Mouse (Mus musculus) testis, adult 2 months (tissue): ENCODE data around the gene Dydc1. TPM values are rescaled to one million over a fixed set of nuclear protein-coding genes. Genes with fewer than 3 reads are reported as not detected.

ENCODE experiments used
- H3K27ac ChIP-seq: fragments of 200-500 bp; 2 replicates; pipeline ENCODE4 v1.5.1; 2012; ENCODE audit warnings: low read depth, low read length; ENCODE audit not compliant: control insufficient read depth, insufficient read depth
- H3K27me3 ChIP-seq: fragments of 200-500 bp; 2 replicates; pipeline ENCODE4 v1.6.1; 2012; ENCODE audit warnings: mild to moderate bottlenecking, low read length, moderate library complexity; ENCODE audit not compliant: control insufficient read depth, insufficient read depth
- H3K36me3 ChIP-seq: fragments of 200-500 bp; 2 replicates; pipeline ENCODE4 v1.6.1; 2012; ENCODE audit warnings: mild to moderate bottlenecking, low read length; ENCODE audit not compliant: control insufficient read depth, insufficient read depth
- H3K4me1 ChIP-seq: fragments of 200-500 bp; 2 replicates; pipeline ENCODE4 v1.6.1; 2012; ENCODE audit warnings: low read length; ENCODE audit not compliant: control insufficient read depth, insufficient read depth
- H3K4me3 ChIP-seq: fragments of 200-500 bp; 2 replicates; pipeline ENCODE4 v1.5.1; 2012; ENCODE audit warnings: low read depth, mild to moderate bottlenecking, low read length, moderate library complexity, mixed read lengths; ENCODE audit not compliant: control insufficient read depth
- CTCF ChIP-seq: fragments of 200-500 bp; IDR thresholded peaks from 2 replicates; pipeline ENCODE4 v1.5.1; 2012; ENCODE audit warnings: low read depth, mild to moderate bottlenecking, inconsistent platforms, low read length, moderate library complexity; ENCODE audit not compliant: control insufficient read depth, insufficient read depth, insufficient replicate concordance
- POLR2A ChIP-seq: fragments of 200-500 bp; IDR thresholded peaks from 2 replicates; pipeline ENCODE4 v1.6.1; 2012; ENCODE audit warnings: low read depth, mild to moderate bottlenecking, inconsistent platforms, low read length, moderate library complexity; ENCODE audit not compliant: control insufficient read depth
- polyA plus RNA-seq: library from polyadenylated mRNA; depleted of rRNA; stranded (reverse); fragments of >200 nt; gene quantifications from 2 replicates; pipeline ENCODE4 v1.2.3, GENCODE M21; 2012

Gene Dydc1
- polyA plus RNA-seq, 1 experiment = 24.6 TPM

GRCm38 (mm10) chr14:41070343-41070742, 2.4 kb upstream of the Dydc1 start:
- no peak for TF ChIP-seq POLR2A
- no peak for TF ChIP-seq CTCF
- Histone ChIP-seq H3K4me1 (peaks cover 6% of the 10 kb centered on the region), H3K27ac (no peak overlapping the region), H3K27me3 (no peaks in the 10 kb centered on the region), H3K36me3 (no peaks in the 10 kb centered on the region), H3K4me3 (no peak overlapping the region)

- peaks cover 6% of the 10 kb centered on the region for H3K4me1 ChIP-seq
- H3K36me3 ChIP-seq = no peaks in the 10 kb centered on the region; the same call in 1 of the 2 replicates
- no peaks in the 10 kb centered on the region for H3K27me3 ChIP-seq
- peak overlapping the region; percentile 71 for H3K27ac ChIP-seq
- TF ChIP-seq CTCF = no peak
- no peak for TF ChIP-seq POLR2A
- peak overlapping the region; percentile 92 for H3K4me3 ChIP-seq
Measured at GRCm38 (mm10) chr14:41072944-41073275, 199 bp downstream of the Dydc1 start.

GRCm38 (mm10) chr14:41082408-41082807, 9.7 kb downstream of the Dydc1 start:
- Histone ChIP-seq H3K4me3 (no peak overlapping the region), H3K4me1 (no peaks in the 10 kb centered on the region), H3K36me3 (no peaks in the 10 kb centered on the region), H3K27me3 (no peaks in the 10 kb centered on the region), H3K27ac (no peak overlapping the region)
- no peak for TF ChIP-seq POLR2A
- no peak for TF ChIP-seq CTCF

- Histone ChIP-seq H3K27ac (no peak overlapping the region), H3K4me3 (no peak overlapping the region), H3K4me1 (no peaks in the 10 kb centered on the region), H3K36me3 (no peaks in the 10 kb centered on the region), H3K27me3 (no peaks in the 10 kb centered on the region)
- no peak for TF ChIP-seq POLR2A
- 0 out of 2 replicates have a peak, but pooled peaks have one; percentile 10 for TF ChIP-seq CTCF
Measured at GRCm38 (mm10) chr14:41087509-41087908, 14.8 kb downstream of the Dydc1 start.

- no peaks in the 10 kb centered on the region for H3K36me3 ChIP-seq
- no peak overlapping the region for H3K27ac ChIP-seq
- TF ChIP-seq POLR2A (no peak), CTCF (no peak)
- H3K4me3 ChIP-seq = no peak overlapping the region
- H3K4me1 ChIP-seq = no peaks in the 10 kb centered on the region
- no peaks in the 10 kb centered on the region for H3K27me3 ChIP-seq
Measured at GRCm38 (mm10) chr14:41090777-41091176, 18.1 kb downstream of the Dydc1 start.

GRCm38 (mm10) chr14:41094114-41094513, 21.4 kb downstream of the Dydc1 start:
- H3K4me1 ChIP-seq = no peaks in the 10 kb centered on the region
- no peaks in the 10 kb centered on the region for H3K36me3 ChIP-seq
- TF ChIP-seq POLR2A = no peak
- TF ChIP-seq CTCF = peak; percentile 15; the same call in 1 of the 2 replicates
- no peaks in the 10 kb centered on the region for H3K27me3 ChIP-seq
- H3K4me3 ChIP-seq = no peak overlapping the region
- no peak overlapping the region for H3K27ac ChIP-seq

- no peaks in the 10 kb centered on the region for H3K27me3 ChIP-seq
- TF ChIP-seq CTCF = no peak
- no peak for TF ChIP-seq POLR2A
Measured at GRCm38 (mm10) chr14:41096296-41096860, 23.7 kb downstream of the Dydc1 start.

GRCm38 (mm10) chr14:41098726-41099125, 26.0 kb downstream of the Dydc1 start:
- Histone ChIP-seq H3K36me3 (no peaks in the 10 kb centered on the region), H3K27me3 (no peaks in the 10 kb centered on the region), H3K4me3 (no peak overlapping the region), H3K4me1 (no peaks in the 10 kb centered on the region), H3K27ac (no peak overlapping the region)
- TF ChIP-seq POLR2A = no peak
- TF ChIP-seq CTCF = no peak

More at GRCm38 (mm10) chr14:41096296-41096860, 23.7 kb downstream of the Dydc1 start:
- Histone ChIP-seq H3K36me3 (no peaks in the 10 kb centered on the region), H3K4me1 (no peaks in the 10 kb centered on the region), H3K4me3 (no peak overlapping the region), H3K27ac (no peak overlapping the region)
